Mouse (Mus musculus): ENCODE measurements around the gene Gm21974.

DNA sequence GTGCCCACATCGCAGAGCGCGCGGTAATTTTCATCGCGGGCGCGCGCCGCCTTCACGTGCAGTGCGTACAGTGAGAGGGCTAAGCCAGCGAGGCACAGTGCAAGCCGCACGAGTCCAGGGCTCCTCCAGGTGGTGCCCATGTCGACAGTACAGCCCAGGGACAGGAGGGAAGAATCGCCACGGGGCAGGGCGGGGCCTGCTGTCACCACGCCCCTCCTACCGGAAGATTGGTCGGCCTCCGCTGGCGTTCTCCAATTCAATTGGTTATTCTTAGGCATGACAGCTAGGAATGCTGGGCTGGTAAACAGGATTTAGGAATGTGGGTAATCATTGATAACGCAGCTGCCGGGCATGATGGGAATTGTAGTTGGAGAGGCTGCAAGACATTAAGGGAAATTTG, at the start of gene Gm21974, which contains the start of gene Vkorc1:
- TF ChIP-seq GATA1 (IDR thresholded peaks at IDR 0.05; ENCODE audit: borderline replicate concordance, low read length) (no peak), CTCF (IDR thresholded peaks at IDR 0.05; ENCODE audit: low read depth, low read length) (no peak), TAL1 (conservative IDR thresholded peaks at IDR 0.05; ENCODE audit: low read depth, low read length) (no peak), GATA2 (IDR thresholded peaks at IDR 0.05; ENCODE audit: borderline replicate concordance, low read depth, low read length) (no peak), POLR2AphosphoS5 (IDR thresholded peaks at IDR 0.05; ENCODE audit: insufficient replicate concordance, low read depth, low read length) (no peak)
